Mouse (Mus musculus) heart, postnatal 4 days (tissue): ENCODE results near the gene Tspan14. TPM values are rescaled to one million over a fixed set of nuclear protein-coding genes. Genes with fewer than 3 reads are reported as not detected.

Experiments used
- DNase-seq: peaks from one replicate; pipeline ENCODE4 v3.0.0; 2021
- total RNA-seq, 2 experiments: library from RNA; stranded (reverse); gene quantifications; 2 replicates each; pipeline ENCODE4 v1.2.3; 2021

Tspan14 gene
- total RNA-seq, result 10 to 100 TPM; 25.9 to 28.6 TPM

DNA sequence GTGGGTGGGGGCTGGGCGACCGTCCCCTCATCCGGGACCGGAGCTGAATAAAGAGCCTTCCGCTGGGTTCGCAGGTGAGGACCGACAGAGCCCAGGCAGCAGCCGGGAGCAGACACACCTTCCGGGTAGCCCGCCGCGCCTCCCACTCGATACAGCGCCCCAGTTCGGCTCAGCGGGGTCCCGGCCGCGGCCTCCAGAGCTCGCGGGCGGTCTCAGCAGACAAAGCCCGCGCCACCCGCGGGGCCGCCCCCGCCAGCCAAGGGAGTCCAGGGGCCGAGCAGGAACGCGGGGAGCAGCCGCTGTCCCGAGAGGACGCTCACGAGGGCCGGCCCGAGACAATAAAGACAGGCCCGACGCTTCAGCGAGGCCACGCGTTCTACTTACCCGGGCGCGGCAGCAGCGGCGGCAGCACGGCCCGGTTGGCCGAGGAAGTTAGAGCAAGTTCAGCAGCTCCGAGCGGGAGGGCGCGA, at the start of gene Tspan14:
TSS of gene Tspan14 (minus strand) at position 416 of the 470 bp plus-strand sequence.
- DNase-seq, result no peak

GRCm38 (mm10) chr14:41014701-41015240, 48.2 kb upstream of the Tspan14 start:
- DNase-seq, result no peak

DNA sequence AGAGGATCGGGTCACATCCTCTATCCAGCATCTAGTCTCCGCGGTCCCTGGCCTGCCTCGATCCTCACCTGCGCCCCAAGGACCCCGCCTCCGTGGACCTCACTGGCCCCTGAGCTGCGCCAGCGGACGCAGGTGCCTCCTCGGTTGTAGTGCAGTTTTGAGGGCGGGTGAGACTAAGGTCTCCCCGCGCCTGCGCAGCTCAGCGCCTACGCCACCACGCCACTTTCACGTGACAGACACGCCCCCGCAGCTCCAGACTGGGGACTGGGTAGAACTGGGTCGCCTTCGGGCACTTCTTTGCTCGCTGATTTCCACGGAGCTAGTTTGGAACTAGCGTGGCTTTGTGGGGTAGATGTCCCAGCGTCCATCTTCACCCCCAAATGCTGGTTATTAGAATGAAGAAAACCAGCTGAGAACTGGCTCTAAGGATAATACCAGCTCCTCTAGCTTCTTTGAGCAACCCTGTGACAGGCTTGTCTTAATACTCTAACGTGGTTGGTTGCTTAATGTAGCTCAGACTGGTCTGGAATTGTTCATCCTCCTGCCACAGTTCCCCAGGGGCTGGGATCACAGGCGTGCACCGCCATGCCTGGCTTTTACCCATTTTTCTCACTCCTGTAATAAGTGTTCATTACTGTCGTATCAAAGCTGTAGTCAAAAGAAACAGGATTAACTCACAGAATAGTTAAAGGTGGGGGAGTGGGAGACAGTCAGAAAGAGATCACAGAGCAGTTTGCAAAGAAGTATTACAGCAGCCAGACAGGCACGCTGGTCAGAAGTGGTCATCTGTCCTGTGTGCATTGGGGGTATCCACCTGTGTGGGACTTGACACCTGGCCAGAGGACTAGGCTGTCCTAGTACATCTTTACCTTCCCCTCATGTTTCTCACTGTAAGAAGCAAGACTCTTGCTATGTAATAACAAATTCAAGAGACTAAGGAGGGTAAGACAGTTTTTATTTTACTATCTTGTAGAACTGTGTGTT, 47.3 kb upstream of the Tspan14 start, which contains the start of gene Fam213a:
TSS of gene Fam213a (minus strand) at position 159 of the 984 bp plus-strand sequence.
- peak; percentile 87 for DNase-seq

DNA sequence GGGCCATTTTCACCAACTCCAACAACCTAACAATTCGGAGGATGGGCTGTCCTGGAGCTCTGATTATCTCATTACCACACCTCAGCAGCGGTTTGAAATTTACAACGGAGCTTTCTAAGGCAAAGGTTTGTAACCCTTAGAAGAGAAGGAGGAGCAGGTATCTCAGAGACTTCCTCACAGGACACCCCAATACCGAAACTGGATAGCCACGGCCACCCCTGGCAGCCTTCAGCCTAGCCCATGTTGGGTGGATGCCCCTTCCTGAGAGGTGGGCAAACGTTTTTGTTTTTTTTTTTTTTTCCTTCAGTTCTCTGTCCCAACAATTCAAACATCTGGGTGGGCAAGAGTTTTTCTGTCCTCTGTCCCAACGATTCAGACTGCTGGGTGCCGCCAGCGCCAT, 46.5 kb upstream of the Tspan14 start:
- no peak for DNase-seq

DNA sequence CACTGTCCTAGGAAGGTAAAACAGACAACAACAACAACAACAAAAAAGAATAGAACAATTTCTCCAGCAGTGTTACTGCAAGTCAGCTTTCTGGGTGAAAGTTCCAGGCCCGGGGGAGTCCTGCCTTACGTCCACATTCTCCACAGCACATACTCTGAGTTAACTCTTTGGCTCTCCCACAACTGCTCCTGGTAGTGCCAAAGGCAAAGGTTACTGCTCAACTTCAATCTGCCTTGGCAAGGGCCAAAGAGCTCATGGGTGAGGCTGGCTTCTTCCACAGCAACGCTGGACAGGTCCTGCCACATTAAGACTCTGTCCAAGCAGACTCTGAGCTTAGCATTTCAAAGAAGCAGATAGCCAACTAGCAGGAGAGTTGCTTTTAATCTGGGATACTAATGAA, 45.3 kb upstream of the Tspan14 start:
- no peak for DNase-seq

DNA sequence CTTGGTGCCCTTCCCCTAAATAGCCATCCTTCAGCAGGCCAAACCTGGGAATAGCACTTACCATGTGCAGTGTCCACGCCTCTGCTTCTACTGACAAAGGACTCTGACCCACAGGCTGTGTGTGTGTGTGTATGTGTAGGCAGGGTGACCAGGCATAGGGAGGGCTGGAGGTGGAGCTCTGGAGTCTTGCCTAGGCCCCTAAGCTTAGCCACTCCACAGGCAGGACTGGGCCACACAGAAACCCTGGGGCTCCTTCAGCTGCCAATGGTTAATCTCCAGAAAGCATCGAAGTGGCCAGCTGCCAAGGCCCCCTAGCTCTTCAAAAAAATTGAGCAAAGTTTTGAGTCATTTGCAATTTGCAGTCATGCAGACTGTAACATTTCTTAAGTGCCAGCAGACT, 41.5 kb upstream of the Tspan14 start:
- DNase-seq, result no peak

DNA sequence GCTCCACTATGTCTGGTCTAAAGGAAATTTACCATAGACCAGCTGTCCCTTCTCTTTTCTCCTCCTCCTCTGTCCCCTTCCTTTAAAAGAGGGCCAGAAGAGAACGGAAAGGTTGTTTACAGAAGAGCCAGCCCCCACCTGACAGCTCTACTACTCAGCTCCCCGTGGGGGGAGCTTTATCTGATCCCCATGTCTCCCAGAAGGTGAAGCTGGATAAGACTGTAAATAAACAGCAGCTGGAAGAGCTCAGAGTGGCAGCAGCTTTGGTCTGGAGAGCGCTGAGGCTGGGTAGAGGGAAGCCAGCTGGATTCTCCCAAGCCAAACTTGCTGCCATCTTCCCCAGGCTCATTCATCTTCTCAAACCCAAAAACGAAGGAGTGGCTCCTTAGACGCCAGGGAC, 41.0 kb upstream of the Tspan14 start:
- DNase-seq, result no peak

DNA sequence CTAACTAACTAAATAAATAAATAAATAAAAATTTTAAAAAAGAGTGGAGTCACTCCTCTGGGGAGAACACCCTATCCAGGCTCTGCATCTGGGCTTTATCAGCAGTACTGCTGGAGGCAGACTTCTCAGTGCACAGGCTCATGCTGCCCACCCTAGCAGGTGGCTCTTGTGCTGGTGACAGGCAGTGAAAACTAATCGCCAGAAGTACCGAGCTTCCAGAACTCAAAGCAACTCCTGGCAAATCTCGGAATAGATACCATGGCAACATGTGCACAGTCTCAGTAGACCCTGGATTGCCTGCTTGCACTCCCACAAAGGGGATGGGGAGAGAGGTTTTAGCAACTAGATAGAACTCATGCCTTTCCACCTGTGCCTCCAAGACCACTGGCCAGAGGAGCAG, 40.3 kb upstream of the Tspan14 start:
- no peak for DNase-seq

DNA sequence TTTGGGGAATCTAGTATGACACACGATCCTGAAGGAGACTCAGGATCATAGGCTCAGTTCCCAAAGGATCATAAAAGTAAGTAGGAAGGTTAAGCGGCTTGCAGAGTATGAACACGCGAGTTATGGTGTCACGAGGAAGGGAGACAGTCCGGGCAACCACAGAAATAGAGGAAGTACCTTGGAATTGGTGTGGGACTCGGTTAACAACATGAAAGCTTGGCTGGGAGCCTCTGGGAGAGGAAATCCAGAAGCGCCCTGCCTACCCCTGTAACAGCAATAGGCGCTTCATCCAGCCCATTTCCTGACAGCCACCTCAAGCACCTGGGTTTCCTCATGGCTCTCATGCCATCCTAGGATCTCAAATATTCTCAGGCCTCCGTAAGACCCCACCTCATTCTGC, 39.7 kb upstream of the Tspan14 start:
- DNase-seq, result no peak

GRCm38 (mm10) chr14:41005716-41006115, 39.1 kb upstream of the Tspan14 start:
- no peak for DNase-seq

DNA sequence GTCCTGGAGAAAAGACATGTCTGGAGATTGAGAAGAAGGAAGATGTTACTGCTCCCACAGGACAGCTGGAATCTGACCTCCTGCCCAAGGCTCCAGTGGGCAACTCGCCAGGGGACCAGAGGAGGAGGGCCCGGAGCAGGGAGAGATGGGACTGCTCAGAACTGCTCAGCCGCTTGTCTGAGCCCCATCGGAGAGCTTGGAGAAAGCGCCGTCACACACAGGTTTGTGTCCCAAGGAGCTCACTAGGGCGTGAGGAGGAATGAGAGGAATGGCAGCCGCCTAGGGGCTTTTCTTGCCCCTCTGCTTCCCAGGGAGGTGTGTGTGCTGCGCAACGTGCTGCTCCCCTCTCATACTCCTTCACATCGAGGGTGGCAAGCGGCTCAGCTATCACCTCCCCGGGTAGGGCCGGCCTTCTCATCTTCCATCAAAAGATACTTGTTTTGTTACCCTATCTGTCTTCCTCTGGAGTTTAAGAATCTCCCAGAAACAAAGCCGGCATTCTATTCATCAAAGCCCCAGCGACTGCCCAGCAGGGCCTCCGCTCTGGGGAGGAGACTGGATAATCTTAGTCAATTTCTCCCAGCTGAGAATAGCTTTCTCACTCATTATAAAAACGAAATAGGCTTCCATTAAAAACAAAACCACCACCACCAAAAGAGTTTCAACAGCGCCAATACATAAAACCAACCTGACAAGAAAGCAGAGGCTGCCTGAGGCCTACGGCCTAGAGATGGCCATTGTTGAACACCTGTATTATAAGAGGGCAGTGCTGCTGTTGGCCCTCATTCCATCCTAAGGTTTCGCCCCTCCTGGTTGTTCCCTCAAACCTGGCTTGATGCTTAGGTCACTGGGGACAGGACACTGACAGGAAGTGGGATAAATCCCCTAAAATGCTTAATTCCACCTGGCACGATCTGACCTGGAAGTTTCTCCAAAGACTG, 37.9 kb upstream of the Tspan14 start:
- peak; percentile 63 for DNase-seq

DNA sequence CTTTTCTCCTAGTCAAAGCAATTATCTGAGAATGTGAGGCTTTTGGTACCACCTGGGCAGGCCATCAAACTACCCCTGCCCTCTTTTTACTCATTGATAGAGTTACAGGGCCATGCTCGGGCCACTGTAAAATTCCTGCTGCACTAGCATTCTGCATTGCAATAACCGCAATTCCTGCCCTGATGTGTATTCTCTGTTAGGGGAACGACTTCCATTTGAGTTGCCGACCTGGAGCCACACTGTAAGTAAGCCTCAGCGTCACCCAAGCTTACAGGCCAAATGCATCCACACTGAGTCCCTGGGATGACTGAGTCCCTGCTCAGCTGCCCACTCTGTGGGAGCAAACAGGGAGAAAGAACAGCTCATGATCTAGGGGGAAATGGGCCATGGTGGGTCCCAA, 35.0 kb upstream of the Tspan14 start:
- DNase-seq, result no peak

GRCm38 (mm10) chr14:41000801-41001200, 34.2 kb upstream of the Tspan14 start:
- no peak for DNase-seq

- DNase-seq, result no peak
These were observed 33.5 kb upstream of the Tspan14 start for GRCm38 (mm10) chr14:40999904-41000645.

DNA sequence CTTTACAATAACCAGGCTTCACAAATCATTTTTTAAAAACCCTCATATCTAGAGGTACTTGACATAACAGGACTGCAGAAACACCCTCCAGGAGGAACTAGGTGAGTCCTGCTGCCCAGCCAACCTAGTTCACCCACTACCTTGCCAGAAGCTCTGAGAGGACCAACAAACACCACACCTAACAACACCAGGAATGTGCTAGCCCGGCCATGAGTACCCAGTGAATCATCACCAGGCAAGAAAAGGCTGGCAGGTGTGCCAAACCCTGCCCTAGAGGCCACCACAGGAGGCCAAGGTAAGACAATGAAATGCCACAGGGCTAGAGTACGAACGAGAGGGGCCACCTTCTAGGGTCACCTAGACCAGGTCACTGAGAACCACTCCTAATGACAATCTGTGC, 29.6 kb upstream of the Tspan14 start:
- DNase-seq, result no peak

GRCm38 (mm10) chr14:40992464-40992863, 25.9 kb upstream of the Tspan14 start:
- DNase-seq, result no peak

DNA sequence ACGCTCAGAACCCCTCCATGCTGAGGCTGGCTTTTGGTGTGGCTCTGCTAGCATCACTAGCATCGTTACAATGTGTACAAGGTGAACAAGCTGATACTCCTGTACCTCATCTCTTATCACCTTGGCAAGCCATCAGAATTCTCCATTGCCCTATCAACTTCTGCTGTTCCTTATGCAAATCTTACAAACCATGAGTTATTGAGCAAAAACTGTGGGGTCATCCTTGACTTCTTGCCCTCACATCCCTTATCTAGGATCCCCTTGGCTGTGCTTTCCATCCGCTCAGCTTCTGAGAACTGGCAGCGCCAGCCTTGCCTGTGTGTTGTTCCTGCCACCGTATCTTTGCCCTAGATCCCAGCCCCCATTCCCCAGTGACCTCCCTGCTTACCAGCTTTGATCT, 22.2 kb upstream of the Tspan14 start:
- no peak for DNase-seq

DNA sequence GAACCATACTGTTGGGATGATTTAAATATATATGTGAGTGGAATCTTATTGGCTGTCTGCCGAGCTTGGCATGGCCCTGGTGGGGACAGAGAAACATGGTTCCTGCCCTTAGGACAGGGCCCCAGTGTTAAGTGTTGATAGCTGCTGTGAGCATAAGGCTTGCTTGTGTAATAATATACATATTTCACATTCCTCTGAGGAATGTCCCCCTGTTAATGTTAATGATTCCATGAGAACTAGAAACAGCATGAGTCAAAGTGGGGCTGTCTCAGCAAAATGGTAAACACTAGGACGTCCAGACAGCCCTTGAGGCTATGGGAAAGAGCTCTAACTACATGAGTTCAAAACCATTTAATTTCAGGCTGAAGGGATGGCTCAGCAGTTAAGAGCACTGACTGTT, 20.6 kb upstream of the Tspan14 start:
- no peak for DNase-seq

DNA sequence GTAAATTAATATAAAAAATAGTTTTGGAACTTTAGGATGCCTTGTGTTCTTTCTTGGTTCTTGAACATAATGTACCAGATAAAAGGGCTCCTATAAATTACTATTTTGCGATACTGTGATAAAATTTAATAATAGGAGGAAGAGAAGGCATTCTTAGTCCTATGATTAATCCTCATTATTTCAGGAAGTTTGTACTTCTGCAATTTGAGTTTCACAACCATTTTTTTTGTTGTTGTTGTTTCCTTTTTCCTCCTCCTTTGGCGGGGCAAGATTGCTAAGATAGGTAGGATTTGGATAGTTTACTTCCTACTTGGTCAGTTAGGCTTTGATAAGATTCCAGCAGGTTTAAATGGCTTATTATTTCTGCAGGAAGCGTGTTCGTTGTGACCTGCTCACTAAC, 19.0 kb upstream of the Tspan14 start:
- DNase-seq, result no peak

GRCm38 (mm10) chr14:40979723-40980122, 13.1 kb upstream of the Tspan14 start:
- no peak for DNase-seq

GRCm38 (mm10) chr14:40979002-40979401, 12.4 kb upstream of the Tspan14 start:
- DNase-seq, result peak; percentile 54
